Mouse (Mus musculus) heart, adult 2 months (tissue): ENCODE results near the gene Pmis2.

Experiments used
- CTCF ChIP-seq: fragments of 200-600 bp; IDR thresholded peaks from 2 replicates; pipeline ENCODE4 v1.8.1; 2022; ENCODE audit warnings: antibody characterized with exemption, mild to moderate bottlenecking, moderate library complexity
- EP300 ChIP-seq: fragments of 200-500 bp; IDR thresholded peaks from 2 replicates; pipeline ENCODE4 v1.6.1; 2011; ENCODE audit warnings: low read depth, low read length, control low read depth; ENCODE audit not compliant: insufficient read depth
- POLR2A ChIP-seq: fragments of 200-500 bp; IDR thresholded peaks from 2 replicates; pipeline ENCODE4 v1.6.1; 2011; ENCODE audit warnings: mild to moderate bottlenecking, low read depth, low read length, control low read depth; ENCODE audit not compliant: insufficient read depth

- TF ChIP-seq CTCF (no peak), POLR2A (no peak), EP300 (no peak)
Observed at GRCm38 (mm10) chr7:30629013-30629412, 42.4 kb downstream of the Pmis2 start.
